Mouse (Mus musculus): ENCODE results near the gene D230025D16Rik. TPM values are rescaled to one million over a fixed set of nuclear protein-coding genes. Genes with fewer than 3 reads are reported as not detected.
"Not testable (repeated sequence)": the region's sequence is repeated elsewhere in the genome, so short reads cannot be mapped to it uniquely, and the experiment has no call there.

D230025D16Rik gene
- polyA plus RNA-seq, 1 experiment from 2014 or later, result 37.1 TPM

GRCm38 (mm10) chr8:105290554-105291314 is 65.8 kb downstream of the D230025D16Rik start:
- no peak for ATAC-seq (replicated peaks)
- no peaks in the 10 kb centered on the region for H3K36me3 ChIP-seq (replicated peaks)
- no peak overlapping the region for H3K9ac ChIP-seq
- H3K4me2 ChIP-seq, result peak overlapping the region; percentile 70
- H3K27ac ChIP-seq, result peak overlapping the region; percentile 94; the same call in 1 of the 2 replicates
- peak overlapping the region; percentile 62 for H3K4me3 ChIP-seq
- WGBS, result 7% methylated on average over 31 of the region's 31 CpGs
- no peaks in the 10 kb centered on the region for H3K27me3 ChIP-seq (replicated peaks)
- H3K9me3 ChIP-seq, result no peaks in the 10 kb centered on the region
- peaks cover 42% of the 10 kb centered on the region for H3K4me1 ChIP-seq

- peaks cover 36% of the 10 kb centered on the region for H3K4me1 ChIP-seq
- not testable (repeated sequence) for H3K27me3 ChIP-seq (replicated peaks); H3K4me3 ChIP-seq; H3K4me2 ChIP-seq; H3K36me3 ChIP-seq (replicated peaks); ATAC-seq (replicated peaks); H3K9me3 ChIP-seq; H3K27ac ChIP-seq; H3K9ac ChIP-seq
- 90% methylated on average over 8 of the region's 8 CpGs for WGBS
Measured at GRCm38 (mm10) chr8:105291364-105291763, 66.4 kb downstream of the D230025D16Rik start.

GRCm38 (mm10) chr8:105291802-105292201 is 66.9 kb downstream of the D230025D16Rik start:
- H3K4me3 ChIP-seq; H3K27me3 ChIP-seq (replicated peaks); H3K4me2 ChIP-seq; ATAC-seq (replicated peaks); H3K9me3 ChIP-seq; H3K9ac ChIP-seq; H3K36me3 ChIP-seq (replicated peaks); H3K27ac ChIP-seq: not testable (repeated sequence)
- 76% methylated on average over 3 of the region's 3 CpGs for WGBS
- peaks cover 33% of the 10 kb centered on the region for H3K4me1 ChIP-seq

- Histone ChIP-seq H3K27ac (no peak overlapping the region), H3K4me1 (peaks cover 32% of the 10 kb centered on the region), H3K4me2 (no peak overlapping the region), H3K27me3 (replicated peaks) (no peaks in the 10 kb centered on the region), H3K9ac (no peak overlapping the region), H3K36me3 (replicated peaks) (no peaks in the 10 kb centered on the region), H3K4me3 (no peak overlapping the region), H3K9me3 (no peaks in the 10 kb centered on the region)
- no peak for ATAC-seq (replicated peaks)
- WGBS, result 88% methylated on average over 7 of the region's 7 CpGs
Measured at GRCm38 (mm10) chr8:105292471-105292870, 67.5 kb downstream of the D230025D16Rik start.

- no peaks in the 10 kb centered on the region for H3K9me3 ChIP-seq
- no peak overlapping the region for H3K9ac ChIP-seq
- ATAC-seq (replicated peaks), result no peak
- peaks cover 27% of the 10 kb centered on the region for H3K4me1 ChIP-seq
- H3K36me3 ChIP-seq (replicated peaks), result no peaks in the 10 kb centered on the region
- no peak overlapping the region for H3K27ac ChIP-seq
- H3K27me3 ChIP-seq (replicated peaks), result no peaks in the 10 kb centered on the region
- WGBS, result 69% methylated on average over 19 of the region's 19 CpGs
- H3K4me2 ChIP-seq, result no peak overlapping the region
- H3K4me3 ChIP-seq, result no peak overlapping the region
Measured at GRCm38 (mm10) chr8:105293405-105293804, 68.5 kb downstream of the D230025D16Rik start.

- no peak overlapping the region for H3K4me3 ChIP-seq
- H3K9ac ChIP-seq, result no peak overlapping the region
- no peaks in the 10 kb centered on the region for H3K9me3 ChIP-seq
- peaks cover under 1% of the 10 kb centered on the region; the same call in 1 of the 2 replicates for H3K36me3 ChIP-seq (replicated peaks)
- peaks cover 34% of the 10 kb centered on the region for H3K4me1 ChIP-seq
- peak overlapping the region; percentile 12; the same call in 1 of the 2 replicates for H3K4me2 ChIP-seq
- 62% methylated on average over 9 of the region's 9 CpGs for WGBS
- no peak for ATAC-seq (replicated peaks)
- no peaks in the 10 kb centered on the region for H3K27me3 ChIP-seq (replicated peaks)
- no peak overlapping the region for H3K27ac ChIP-seq
Measured at GRCm38 (mm10) chr8:105294776-105295175, 69.8 kb downstream of the D230025D16Rik start.

- ATAC-seq (replicated peaks), result no peak
- Histone ChIP-seq H3K27me3 (replicated peaks) (no peaks in the 10 kb centered on the region), H3K36me3 (replicated peaks) (peaks cover 5% of the 10 kb centered on the region), H3K4me3 (no peak overlapping the region), H3K4me2 (peak overlapping the region; percentile 12; the same call in 1 of the 2 replicates), H3K9ac (no peak overlapping the region), H3K4me1 (peaks cover 29% of the 10 kb centered on the region), H3K9me3 (no peaks in the 10 kb centered on the region), H3K27ac (no peak overlapping the region)
- WGBS, result 67% methylated on average over 11 of the region's 11 CpGs
Measured at GRCm38 (mm10) chr8:105295256-105295655, 70.3 kb downstream of the D230025D16Rik start.

GRCm38 (mm10) chr8:105295895-105296573 is 71.1 kb downstream of the D230025D16Rik start, which contains the start of gene Exoc3l:
TSS of gene Exoc3l (minus strand) at chr8:105296101.
- H3K27ac ChIP-seq, result 0 out of 2 replicates have a peak within 1 kb of the TSS, but pooled peaks have one; percentile 54
- H3K4me1 ChIP-seq, result peaks cover 21% of the 10 kb centered on the region
- no peaks in the 10 kb centered on the region for H3K27me3 ChIP-seq (replicated peaks)
- H3K4me2 ChIP-seq, result peak within 1 kb of the TSS; percentile 99
- H3K9me3 ChIP-seq, result no peaks in the 10 kb centered on the region
- 71% methylated on average over 11 of the region's 11 CpGs for WGBS
- ATAC-seq (replicated peaks), result no peak
- no peak within 1 kb of the TSS; the same call in 1 of the 2 replicates for H3K9ac ChIP-seq
- H3K36me3 ChIP-seq (replicated peaks), result peaks cover 12% of the 10 kb centered on the region
- H3K4me3 ChIP-seq, result peak within 1 kb of the TSS; percentile 100; the same call in 1 of the 2 replicates

GRCm38 (mm10) chr8:105297511-105298192 is 72.7 kb downstream of the D230025D16Rik start, which contains the start of gene E2f4:
TSS of gene E2f4 (plus strand) at chr8:105297663.
- Histone ChIP-seq H3K4me3 (peak within 1 kb of the TSS; percentile 100), H3K9me3 (no peaks in the 10 kb centered on the region), H3K27me3 (replicated peaks) (no peaks in the 10 kb centered on the region), H3K4me2 (peak within 1 kb of the TSS; percentile 99), H3K27ac (peak within 1 kb of the TSS; percentile 74), H3K4me1 (peaks cover 21% of the 10 kb centered on the region), H3K36me3 (replicated peaks) (peaks cover 24% of the 10 kb centered on the region), H3K9ac (peak within 1 kb of the TSS; percentile 99)
- peak; percentile 90 for ATAC-seq (replicated peaks)
- WGBS, result under 1% methylated on average over 57 of the region's 58 CpGs

GRCm38 (mm10) chr8:105298351-105299252 is 73.7 kb downstream of the D230025D16Rik start:
- H3K36me3 ChIP-seq (replicated peaks), result peaks cover 29% of the 10 kb centered on the region
- H3K9ac ChIP-seq, result peak overlapping the region; percentile 99
- no peak for ATAC-seq (replicated peaks)
- H3K4me2 ChIP-seq, result peak overlapping the region; percentile 99
- no peak overlapping the region; the same call in 1 of the 2 replicates for H3K27ac ChIP-seq
- WGBS, result 61% methylated on average over 18 of the region's 18 CpGs
- no peaks in the 10 kb centered on the region for H3K9me3 ChIP-seq
- no peaks in the 10 kb centered on the region for H3K27me3 ChIP-seq (replicated peaks)
- H3K4me3 ChIP-seq, result peak overlapping the region; percentile 100
- peaks cover 21% of the 10 kb centered on the region for H3K4me1 ChIP-seq

- H3K9ac ChIP-seq, result no peak overlapping the region
- 96% methylated on average over 8 of the region's 8 CpGs for WGBS
- H3K36me3 ChIP-seq (replicated peaks), result peaks cover 34% of the 10 kb centered on the region
Measured at GRCm38 (mm10) chr8:105299962-105300361, 75.0 kb downstream of the D230025D16Rik start.

More at GRCm38 (mm10) chr8:105299962-105300361, 75.0 kb downstream of the D230025D16Rik start:
- H3K9me3 ChIP-seq, result no peaks in the 10 kb centered on the region
- peaks cover 21% of the 10 kb centered on the region for H3K4me1 ChIP-seq
- no peak overlapping the region for H3K4me3 ChIP-seq
- ATAC-seq (replicated peaks), result no peak
- H3K27ac ChIP-seq, result no peak overlapping the region
- H3K4me2 ChIP-seq, result no peak overlapping the region
- no peaks in the 10 kb centered on the region for H3K27me3 ChIP-seq (replicated peaks)
